Mouse (Mus musculus) gastrocnemius, adult 2 months (tissue): ENCODE data around the gene Prep. TPM values are rescaled to one million over a fixed set of nuclear protein-coding genes. Genes with fewer than 3 reads are reported as not detected.

ENCODE experiments used
- DNase-seq: peaks from one replicate; pipeline ENCODE4 v3.0.0; 2022
- H3K27ac ChIP-seq: fragments of 200-600 bp; 2 replicates; pipeline ENCODE4 v1.8.1; 2022; ENCODE audit warnings: mild to moderate bottlenecking
- H3K4me3 ChIP-seq: fragments of 200-600 bp; 2 replicates; pipeline ENCODE4 v1.8.1; 2022; ENCODE audit warnings: mild to moderate bottlenecking, moderate library complexity
- CTCF ChIP-seq: fragments of 200-600 bp; IDR thresholded peaks from 2 replicates; pipeline ENCODE4 v1.8.1; 2022; ENCODE audit warnings: antibody characterized with exemption, mild to moderate bottlenecking, moderate library complexity
- intact Hi-C: fragments of 180-260 bp; cut with DNase I; formaldehyde crosslinking; loops from one replicate; pipeline ENCODE4 v1.15.1; 2025
- long read RNA-seq, 2 experiments: library from polyadenylated mRNA; stranded (forward); transcript quantifications; one replicate each; pipeline ENCODE4 v2.0.0; 2021
- total RNA-seq, 2 experiments: library from RNA; stranded (reverse); gene quantifications; 2 replicates each; pipeline ENCODE4 v1.2.3; 2021

Prep gene
- total RNA-seq, result 1 to 10 TPM; 6.4 to 7.3 TPM
- long read RNA-seq, experiment 1, full-length matches to known transcripts, result 40 of 47 reads
- long read RNA-seq, experiment 1, partial matches to known transcripts, result 3 of 47 reads
- long read RNA-seq, experiment 1, other reads (novel, unspliced or antisense), result 4 of 47 reads
- long read RNA-seq, experiment 2, full-length matches to known transcripts, result 42 of 50 reads
- long read RNA-seq, experiment 2, partial matches to known transcripts, result 4 of 50 reads
- long read RNA-seq, experiment 2, other reads (novel, unspliced or antisense), result 4 of 50 reads

- peak; percentile 98 for DNase-seq
- peak; percentile 74 for TF ChIP-seq CTCF
- intact Hi-C loops, result no loop called here
- Histone ChIP-seq H3K4me3 (peak within 1 kb of the TSS; percentile 99), H3K27ac (peak within 1 kb of the TSS; percentile 92)
Measured at GRCm38 (mm10) chr10:45066931-45067308, at the start of gene Prep. Prep (plus strand) TSS chr10:45067203.

- DNase-seq, result no peak
- H3K4me3 ChIP-seq, result peak overlapping the region; percentile 49
- intact Hi-C loops, result no loop called here
- no peak for TF ChIP-seq CTCF
- H3K27ac ChIP-seq, result no peak overlapping the region
Measured at GRCm38 (mm10) chr10:45017352-45017751, 49.7 kb upstream of the Prep start.

- intact Hi-C loops, result no loop called here
Measured at GRCm38 (mm10) chr10:45017851-45018250, 49.2 kb upstream of the Prep start.

GRCm38 (mm10) chr10:45019418-45019817 is 47.6 kb upstream of the Prep start:
- Histone ChIP-seq H3K4me3 (no peak overlapping the region), H3K27ac (no peak overlapping the region)
- intact Hi-C loops, result no loop called here
- no peak for TF ChIP-seq CTCF
- DNase-seq, result no peak

More at GRCm38 (mm10) chr10:45017851-45018250, 49.2 kb upstream of the Prep start:
- no peak for DNase-seq
- Histone ChIP-seq H3K27ac (no peak overlapping the region), H3K4me3 (peak overlapping the region; percentile 49)
- no peak for TF ChIP-seq CTCF

- no peak overlapping the region for H3K27ac ChIP-seq
- H3K4me3 ChIP-seq, result no peak overlapping the region
- DNase-seq, result no peak
- TF ChIP-seq CTCF, result no peak
- intact Hi-C loops, result no loop called here
Measured at GRCm38 (mm10) chr10:45019849-45020248, 47.2 kb upstream of the Prep start.

GRCm38 (mm10) chr10:45020291-45020690 is 46.7 kb upstream of the Prep start:
- no peak overlapping the region for H3K27ac ChIP-seq
- DNase-seq, result no peak
- intact Hi-C loops, result no loop called here
- H3K4me3 ChIP-seq, result no peak overlapping the region
- TF ChIP-seq CTCF, result no peak

- no peak for TF ChIP-seq CTCF
- intact Hi-C loops, result no loop called here
- DNase-seq, result no peak
- H3K27ac ChIP-seq, result no peak overlapping the region
- H3K4me3 ChIP-seq, result no peak overlapping the region
Measured at GRCm38 (mm10) chr10:45025184-45025583, 41.8 kb upstream of the Prep start.

GRCm38 (mm10) chr10:45026935-45027334 is 40.1 kb upstream of the Prep start:
- no peak overlapping the region for H3K27ac ChIP-seq
- DNase-seq, result no peak
- TF ChIP-seq CTCF, result no peak
- H3K4me3 ChIP-seq, result no peak overlapping the region
- intact Hi-C loops, result no loop called here

GRCm38 (mm10) chr10:45045268-45045928 is 21.6 kb upstream of the Prep start:
- TF ChIP-seq CTCF, result peak; percentile 79
- peak overlapping the region; percentile 43; the same call in 1 of the 2 replicates for H3K4me3 ChIP-seq
- no peak overlapping the region for H3K27ac ChIP-seq
- intact Hi-C loops, result loop anchor here (2.0 to 5.0 kb wide), 2 partner anchors 588 to 753 kb away; no protein-coding TSS in a partner anchor
- DNase-seq, result peak; percentile 74

- DNase-seq, result no peak
- peak overlapping the region; percentile 43 for H3K27ac ChIP-seq
- H3K4me3 ChIP-seq, result no peak overlapping the region
- intact Hi-C loops, result loop anchor here (5.0 kb wide), 1 partner anchor 591 kb away; no protein-coding TSS in a partner anchor
- no peak for TF ChIP-seq CTCF
Measured at GRCm38 (mm10) chr10:45048158-45048557, 18.8 kb upstream of the Prep start.

GRCm38 (mm10) chr10:45048622-45049021 is 18.4 kb upstream of the Prep start:
- TF ChIP-seq CTCF, result no peak
- H3K27ac ChIP-seq, result peak overlapping the region; percentile 43
- peak; percentile 39 for DNase-seq
- H3K4me3 ChIP-seq, result peak overlapping the region; percentile 9; the same call in 1 of the 2 replicates
- intact Hi-C loops, result loop anchor here (5.0 kb wide), 1 partner anchor 591 kb away; no protein-coding TSS in a partner anchor

- peak; percentile 77 for TF ChIP-seq CTCF
- no peak overlapping the region for H3K27ac ChIP-seq
- intact Hi-C loops, result no loop called here
- DNase-seq, result peak; percentile 75
- H3K4me3 ChIP-seq, result no peak overlapping the region
Measured at GRCm38 (mm10) chr10:45051125-45051744, 15.8 kb upstream of the Prep start.

GRCm38 (mm10) chr10:45058361-45058760 is 8.6 kb upstream of the Prep start:
- intact Hi-C loops, result no loop called here
- no peak for DNase-seq
- H3K27ac ChIP-seq, result no peak overlapping the region
- no peak overlapping the region for H3K4me3 ChIP-seq
- TF ChIP-seq CTCF, result no peak
